In the genomic region with DNA sequence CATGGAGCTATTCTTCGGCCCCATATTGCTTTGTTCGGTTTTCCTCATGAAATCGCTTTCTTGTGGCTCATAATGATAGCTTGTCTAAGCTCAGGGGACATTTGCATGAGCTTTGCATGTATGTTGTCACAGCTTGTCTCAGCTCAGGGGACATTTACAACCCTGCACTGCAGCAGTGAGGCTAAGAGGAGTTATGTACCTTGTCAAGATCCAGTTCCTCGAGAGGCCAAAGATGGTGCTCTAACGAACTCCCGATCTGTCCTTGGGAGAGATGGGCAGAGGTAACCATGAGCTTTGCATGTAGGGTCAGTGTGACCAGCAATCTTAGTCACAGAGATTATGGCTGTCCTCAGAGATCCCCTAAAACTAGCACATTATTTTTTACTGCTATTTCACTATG, we compare ENCODE assay signal across 11 mouse cellular contexts. TPM values are rescaled to one million over a fixed set of nuclear protein-coding genes. Genes with fewer than 3 reads are reported as not detected.
A peak's percentile ranks its signal among the peaks of the same experiment; 100 is the strongest.
DNase-seq lines count a peak whose midpoint lies in the region; ATAC-seq and TF ChIP-seq lines count a peak whose summit lies in the region.
"Had no signal": no experiment of that assay in that cellular context is flagged by ENCODE, and none has a peak within 500 bp of the region (broad histone marks: within the 10 kb centered on the region; RNA-seq: fewer than 3 reads in every experiment).

No protein-coding gene starts in this region.

- no peak for TF ChIP-seq CTCF in lung, embryonic 14.5 days (IDR thresholded peaks at IDR 0.05; ENCODE audit: low read depth)

- no peaks in the 10 kb centered on the region for H3K36me3 ChIP-seq in heart, embryonic 11.5 days (ENCODE audit: control insufficient read depth, insufficient read depth, low read length)
- H3K36me3 ChIP-seq in lung, embryonic 14.5 days (ENCODE audit: insufficient read depth): no peaks in the 10 kb centered on the region
- no peaks in the 10 kb centered on the region for H3K36me3 ChIP-seq in hindbrain, embryonic 14.5 days (replicated peaks; ENCODE audit: control insufficient read depth, insufficient read depth)
- H3K36me3 ChIP-seq in neural tube, embryonic 13.5 days: no peaks in the 10 kb centered on the region

- no peaks in the 10 kb centered on the region for H3K9me3 ChIP-seq in heart, embryonic 11.5 days (replicated peaks; ENCODE audit: control insufficient read depth, low read length)
- no peaks in the 10 kb centered on the region for H3K9me3 ChIP-seq in lung, embryonic 14.5 days (ENCODE audit: low read depth, low read length)
- no peaks in the 10 kb centered on the region for H3K9me3 ChIP-seq in hindbrain, embryonic 14.5 days (ENCODE audit: control insufficient read depth, low read length)
- H3K9me3 ChIP-seq in neural tube, embryonic 13.5 days: no peaks in the 10 kb centered on the region

- H3K27ac ChIP-seq in heart, embryonic 11.5 days (ENCODE audit: low read depth, low read length): no peak overlapping the region
- no peak overlapping the region for H3K27ac ChIP-seq in lung, embryonic 14.5 days (ENCODE audit: low read depth)
- H3K27ac ChIP-seq in hindbrain, embryonic 14.5 days: no peak overlapping the region
- no peak overlapping the region for H3K27ac ChIP-seq in neural tube, embryonic 13.5 days (replicated peaks)

- 66% methylated on average over 6 of the region's 6 CpGs for WGBS in heart, embryonic 11.5 days (ENCODE audit: insufficient replicate concordance)
- 66% methylated on average over 6 of the region's 6 CpGs for WGBS in lung, embryonic 14.5 days
- 60% methylated on average over 6 of the region's 6 CpGs for WGBS in hindbrain, embryonic 14.5 days
- 68% methylated on average over 6 of the region's 6 CpGs for WGBS in neural tube, embryonic 13.5 days

- no peak for ATAC-seq in heart, embryonic 11.5 days (replicated peaks; ENCODE audit: insufficient number of reproducible peaks, low FRiP score, low TSS enrichment)
- ATAC-seq in lung, embryonic 14.5 days (ENCODE audit: insufficient read depth): 0 out of 2 replicates have a peak, but pooled peaks have one; percentile 4
- no peak for ATAC-seq in hindbrain, embryonic 14.5 days (ENCODE audit: low FRiP score)
- ATAC-seq in neural tube, embryonic 13.5 days (ENCODE audit: low read depth): no peak
- ATAC-seq in megakaryocyte, adult 5-6 weeks (ENCODE audit: poor library complexity, severe bottlenecking): no peak

- H3K4me2 ChIP-seq in heart, embryonic 11.5 days: peak overlapping the region; percentile 58; the same call in 1 of the 2 replicates
- peak overlapping the region; percentile 62 for H3K4me2 ChIP-seq in lung, embryonic 14.5 days
- H3K4me2 ChIP-seq in hindbrain, embryonic 14.5 days (replicated peaks): peak overlapping the region; percentile 63
- H3K4me2 ChIP-seq in neural tube, embryonic 13.5 days: peak overlapping the region; percentile 66

- no peak overlapping the region for H3K9ac ChIP-seq in heart, embryonic 11.5 days (ENCODE audit: low read depth, low read length)
- no peak overlapping the region for H3K9ac ChIP-seq in lung, embryonic 14.5 days
- no peak overlapping the region for H3K9ac ChIP-seq in hindbrain, embryonic 14.5 days
- no peak overlapping the region for H3K9ac ChIP-seq in neural tube, embryonic 13.5 days

- DNase-seq in heart, adult 18-20 months: no peak
- DNase-seq in lung, embryonic 14.5 days: no peak
- no peak for DNase-seq in lung, postnatal 25 days (ENCODE audit: low spot score)
- DNase-seq in hindbrain, embryonic 14.5 days (ENCODE audit: low spot score): no peak
- no peak for DNase-seq in layer of hippocampus, adult 8-10 months (ENCODE audit: low spot score in 2 of 2)

- no peak overlapping the region for H3K4me3 ChIP-seq in heart, embryonic 11.5 days (ENCODE audit: low read depth, low read length)
- H3K4me3 ChIP-seq in lung, embryonic 14.5 days (ENCODE audit: low read depth, low read length): no peak overlapping the region
- H3K4me3 ChIP-seq in hindbrain, embryonic 14.5 days (replicated peaks; ENCODE audit: low read length): no peak overlapping the region
- no peak overlapping the region for H3K4me3 ChIP-seq in neural tube, embryonic 13.5 days

- H3K27me3 ChIP-seq in heart, embryonic 11.5 days (ENCODE audit: control insufficient read depth, insufficient read depth, low read length): no peaks in the 10 kb centered on the region
- no peaks in the 10 kb centered on the region for H3K27me3 ChIP-seq in lung, embryonic 14.5 days (ENCODE audit: insufficient read depth, low read length)
- no peaks in the 10 kb centered on the region for H3K27me3 ChIP-seq in hindbrain, embryonic 14.5 days (ENCODE audit: control insufficient read depth, insufficient read depth, low read length)
- no peaks in the 10 kb centered on the region for H3K27me3 ChIP-seq in neural tube, embryonic 13.5 days

- H3K4me1 ChIP-seq in heart, embryonic 11.5 days (ENCODE audit: control insufficient read depth, insufficient read depth, low read length): peaks cover 16% of the 10 kb centered on the region
- H3K4me1 ChIP-seq in lung, embryonic 14.5 days (ENCODE audit: insufficient read depth): no peaks in the 10 kb centered on the region
- 0 out of 2 replicates have a peak, but pooled peaks cover 10% of the 10 kb centered on the region for H3K4me1 ChIP-seq in hindbrain, embryonic 14.5 days (replicated peaks; ENCODE audit: control insufficient read depth, insufficient read depth, low read length)
- peaks cover 21% of the 10 kb centered on the region for H3K4me1 ChIP-seq in neural tube, embryonic 13.5 days (replicated peaks)

RNA-seq across cellular contexts. Expression of gene Il12b, which starts 1.5 kb away (rescaled TPM):
- 0.42 TPM in 1 of 2 replicates, not detected in the other for polyA plus RNA-seq in heart, embryonic 11.5 days (2014; fragmentation: Nextera tagmentation; extraction: Ambion mirVana)
- not detected for total RNA-seq in heart, adult 18-20 months (2021)
- polyA plus RNA-seq in lung, embryonic 14.5 days (2014; fragmentation: Nextera tagmentation; extraction: Ambion mirVana): not detected in 2 replicates
- 0.13 and 0.18 TPM in 2 replicates for polyA plus RNA-seq in hindbrain, embryonic 14.5 days (2014; fragmentation: Nextera tagmentation; extraction: Ambion mirVana)
- not detected in 2 replicates for polyA plus RNA-seq in neural tube, embryonic 13.5 days (2015; fragmentation: Nextera tagmentation; extraction: Ambion mirVana)
- not detected in 2 replicates for total RNA-seq in megakaryocyte, adult 5-6 weeks (2015)
- total RNA-seq in megakaryocyte, adult 5-6 weeks (2017): not detected in 2 replicates
- total RNA-seq in layer of hippocampus, adult 8-10 months (2022): not detected
- total RNA-seq: granulocyte monocyte progenitor cell, adult 5-6 weeks; layer of hippocampus, postnatal 10 days; neutrophil, adult 5-6 weeks had no signal
